Mouse (Mus musculus): Measurements from ENCODE around the gene Olfr19.
"Not testable (repeated sequence)": the region's sequence is repeated elsewhere in the genome, so short reads cannot be mapped to it uniquely, and the experiment has no call there.

The Olfr19 gene

GRCm38 (mm10) chr16:16676305-16676704, at the start of gene Olfr19:
Gene Olfr19 (minus strand): TSS chr16:16676405.
- DNase-seq, result no peak

DNA sequence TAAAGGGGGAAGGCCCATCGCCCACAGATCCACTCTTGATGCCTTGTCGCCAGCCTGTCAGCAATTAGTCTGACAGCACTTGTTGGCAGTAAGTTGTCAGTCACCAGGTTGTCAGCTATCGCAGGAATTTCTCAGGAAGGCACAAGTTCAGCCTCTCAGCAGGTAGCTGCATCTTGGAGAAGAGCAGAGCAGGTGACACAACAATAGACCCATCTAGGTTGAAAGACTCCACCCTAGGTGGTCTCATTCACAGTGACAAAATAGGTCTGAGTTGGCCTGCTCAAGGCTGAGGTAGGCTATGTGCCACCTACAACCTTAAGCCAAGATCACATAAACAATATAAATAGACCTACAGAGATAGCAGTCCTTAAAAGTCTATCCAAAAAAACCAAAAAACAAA, 8.8 kb upstream of the Olfr19 start:
- DNase-seq, result no peak

DNA sequence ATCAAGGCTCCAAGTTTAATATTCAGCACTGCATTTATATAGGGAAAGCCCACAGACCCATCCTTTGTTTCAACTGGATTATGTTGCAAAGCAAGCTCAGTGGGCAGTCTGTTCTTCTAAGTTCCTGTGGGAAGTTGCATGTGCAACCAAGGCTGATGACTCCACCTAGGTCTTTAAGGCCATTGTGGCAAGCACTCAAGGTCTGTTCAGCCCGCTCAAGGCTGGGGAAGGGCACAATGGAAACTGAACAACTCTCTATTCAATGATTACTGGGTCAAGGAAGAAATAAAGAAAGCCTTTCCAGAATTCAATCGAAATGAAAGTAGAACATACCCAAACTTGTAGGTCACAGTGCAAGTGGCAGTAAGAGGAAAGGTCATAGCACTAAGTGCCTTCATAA, 7.8 kb upstream of the Olfr19 start:
- DNase-seq, result no peak

DNA sequence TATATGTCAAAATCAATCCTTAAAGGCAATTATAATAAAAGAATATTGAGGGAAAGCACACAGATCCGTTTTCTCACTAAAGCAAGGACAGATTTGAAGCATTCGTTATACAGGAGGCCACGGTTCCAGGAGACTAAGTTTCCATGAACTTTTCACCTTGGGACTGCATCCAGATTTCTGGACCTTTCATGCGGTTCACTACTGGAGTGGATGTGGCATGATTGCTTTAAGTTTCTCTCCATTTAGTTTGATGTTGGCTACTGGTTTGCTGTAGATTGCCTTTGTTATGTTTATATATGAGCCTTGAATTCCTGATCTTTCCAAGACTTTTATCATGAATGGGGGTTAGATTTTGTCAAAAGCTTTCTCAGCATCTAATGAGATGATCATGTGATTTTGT, 11.2 kb downstream of the Olfr19 start:
- DNase-seq, result no peak

GRCm38 (mm10) chr16:16664516-16664915, 11.7 kb downstream of the Olfr19 start:
- DNase-seq, result not testable (repeated sequence)

GRCm38 (mm10) chr16:16645148-16645547, 31.1 kb downstream of the Olfr19 start:
- DNase-seq, result no peak

- no peak for DNase-seq
These were observed 42.5 kb downstream of the Olfr19 start for GRCm38 (mm10) chr16:16633730-16634129.

Measured in cerebellum, postnatal 14 days (tissue).